Mouse (Mus musculus): Measurements from ENCODE around the gene Map2k2.

DNA sequence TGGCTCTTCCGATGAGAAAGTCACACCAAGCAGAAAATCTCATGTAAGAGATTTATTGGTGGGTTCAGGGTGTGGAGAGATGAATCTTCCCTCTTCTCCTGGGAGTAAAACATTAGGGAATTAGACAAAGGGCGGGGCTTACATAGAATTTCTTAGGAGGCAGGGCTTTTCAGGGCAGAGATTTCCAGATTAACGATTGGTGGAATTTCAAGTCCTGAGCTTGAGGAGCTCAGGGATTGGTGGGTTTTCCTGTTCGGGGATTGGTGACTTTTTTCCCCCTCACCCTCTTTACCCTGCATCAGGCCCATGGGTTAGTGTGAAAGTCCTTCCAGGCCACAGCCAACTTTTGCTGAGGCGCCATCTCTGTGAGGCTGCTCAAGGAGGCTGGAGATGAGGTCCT, 37.0 kb upstream of the Map2k2 start:
- TF ChIP-seq ETS1 (IDR thresholded peaks at IDR 0.05; ENCODE audit: low read depth, low read length): no peak
- TF ChIP-seq HCFC1 (IDR thresholded peaks at IDR 0.05; ENCODE audit: low read depth, low read length): no peak

Measured in MEL (cell line).